ENCODE assay signal across 8 mouse cellular contexts in the genomic region with DNA sequence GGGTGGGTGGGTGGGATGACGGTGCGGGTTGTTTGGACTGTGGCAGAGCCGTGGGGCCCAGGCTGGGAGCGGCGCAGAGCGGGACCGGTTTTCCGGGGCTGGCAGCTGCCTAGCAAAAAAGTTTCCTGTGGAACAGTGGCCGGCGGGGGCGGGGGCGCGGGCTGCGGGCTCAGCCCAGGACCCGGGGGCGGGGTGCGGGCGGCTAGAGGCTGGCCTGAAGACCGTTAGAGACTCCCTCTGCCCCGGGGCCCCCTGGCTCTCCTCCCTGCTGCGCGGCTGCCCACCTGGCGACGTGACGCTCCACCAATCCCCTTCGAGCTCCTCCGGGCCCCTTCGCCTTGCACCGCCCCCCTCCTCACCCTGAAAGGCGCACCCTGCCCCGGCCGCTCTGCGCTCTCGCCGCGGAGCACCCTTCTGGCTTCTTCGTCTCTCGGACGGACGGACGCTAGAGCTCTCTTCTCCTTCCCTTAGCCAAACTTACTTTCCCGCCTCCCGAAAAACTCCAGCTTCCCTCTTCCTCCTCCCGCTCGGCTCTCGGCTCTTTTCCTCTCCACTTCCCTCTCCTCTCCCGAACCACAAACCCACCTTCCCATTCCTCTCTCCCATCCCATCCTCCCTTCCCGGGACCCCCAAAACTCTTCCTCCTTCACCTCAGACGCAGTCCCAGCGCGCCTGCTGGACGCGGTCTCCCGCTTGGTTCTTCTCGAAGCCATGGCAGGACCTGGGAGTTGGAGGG. TPM values are rescaled to one million over a fixed set of nuclear protein-coding genes. Genes with fewer than 3 reads are reported as not detected.
DNase-seq lines count a peak whose midpoint lies in the region; ATAC-seq lines count a peak whose summit lies in the region.

A gene (plus strand): TSS at position 390 of the 736 bp plus-strand sequence.

- no peaks in the 10 kb centered on the region for H3K4me1 ChIP-seq in heart, embryonic 12.5 days (replicated peaks)
- 0 out of 2 replicates have a peak, but pooled peaks cover 2% of the 10 kb centered on the region for H3K4me1 ChIP-seq in limb, embryonic 10.5 days
- H3K4me1 ChIP-seq in midbrain, embryonic 16.5 days (ENCODE audit: control insufficient read depth, insufficient read depth, low read length) = peaks cover 4% of the 10 kb centered on the region; the same call in 1 of the 2 replicates

- WGBS in heart, embryonic 12.5 days = 16% methylated on average over 46 of the region's 55 CpGs
- 20% methylated on average over 42 of the region's 55 CpGs for WGBS in limb, embryonic 10.5 days
- 26% methylated on average over 33 of the region's 55 CpGs for WGBS in midbrain, embryonic 16.5 days

- peak within 1 kb of the TSS; percentile 29 for H3K27ac ChIP-seq in heart, embryonic 12.5 days (ENCODE audit: poor library complexity, severe bottlenecking)
- H3K27ac ChIP-seq in limb, embryonic 10.5 days = peak within 1 kb of the TSS; percentile 80
- H3K27ac ChIP-seq in midbrain, embryonic 16.5 days (ENCODE audit: low read length) = no peak within 1 kb of the TSS

- H3K4me2 ChIP-seq in heart, embryonic 12.5 days = peak within 1 kb of the TSS; percentile 82
- peak within 1 kb of the TSS; percentile 87 for H3K4me2 ChIP-seq in midbrain, embryonic 16.5 days (ENCODE audit: low read length)

- peak within 1 kb of the TSS; percentile 58 for H3K9ac ChIP-seq in heart, embryonic 12.5 days
- H3K9ac ChIP-seq in midbrain, embryonic 16.5 days (ENCODE audit: low read depth, low read length) = peak within 1 kb of the TSS; percentile 46; the same call in 1 of the 2 replicates

- H3K9me3 ChIP-seq in heart, embryonic 12.5 days (replicated peaks) = no peaks in the 10 kb centered on the region
- H3K9me3 ChIP-seq in limb, embryonic 10.5 days (replicated peaks) = no peaks in the 10 kb centered on the region
- H3K9me3 ChIP-seq in midbrain, embryonic 16.5 days (replicated peaks; ENCODE audit: control insufficient read depth, low read length, poor library complexity, severe bottlenecking) = no peaks in the 10 kb centered on the region

- ATAC-seq in heart, embryonic 12.5 days (ENCODE audit: insufficient number of reproducible peaks, low FRiP score) = peak; percentile 91
- 0 out of 2 replicates have a peak, but pooled peaks have one; percentile 42 for ATAC-seq in midbrain, embryonic 16.5 days
- no peak for ATAC-seq in monocyte, adult 5-6 weeks (replicated peaks; ENCODE audit: insufficient number of reproducible peaks, low FRiP score, low TSS enrichment, poor library complexity, severe bottlenecking)

- no peaks in the 10 kb centered on the region for H3K36me3 ChIP-seq in heart, embryonic 12.5 days
- H3K36me3 ChIP-seq in limb, embryonic 10.5 days = no peaks in the 10 kb centered on the region
- no peaks in the 10 kb centered on the region for H3K36me3 ChIP-seq in midbrain, embryonic 16.5 days (ENCODE audit: control insufficient read depth, insufficient read depth, low read length)

- peak; percentile 13 for DNase-seq in adrenal gland, adult 2 months
- DNase-seq in adrenal gland, adult 8-10 months = no peak
- DNase-seq in embryo, embryonic 10.5 days (ENCODE audit: low spot score) = peak; percentile 21
- DNase-seq in limb, embryonic 10.5 days (ENCODE audit: low spot score) = peak; percentile 63
- DNase-seq in spleen, adult 18-20 months = no peak

- no peaks in the 10 kb centered on the region for H3K27me3 ChIP-seq in heart, embryonic 12.5 days (replicated peaks)
- H3K27me3 ChIP-seq in limb, embryonic 10.5 days (ENCODE audit: low read depth, poor library complexity, severe bottlenecking) = peaks cover 63% of the 10 kb centered on the region
- peaks cover 15% of the 10 kb centered on the region for H3K27me3 ChIP-seq in midbrain, embryonic 16.5 days (ENCODE audit: control insufficient read depth, insufficient read depth, low read depth, low read length)

- peak within 1 kb of the TSS; percentile 60 for H3K4me3 ChIP-seq in heart, embryonic 12.5 days
- peak within 1 kb of the TSS; percentile 55 for H3K4me3 ChIP-seq in limb, embryonic 10.5 days
- peak within 1 kb of the TSS; percentile 44 for H3K4me3 ChIP-seq in midbrain, embryonic 16.5 days (ENCODE audit: low read depth, low read length)

RNA-seq across cellular contexts. Expression of the gene that starts here (rescaled TPM):
- total RNA-seq in adrenal gland, adult 2 months (2021) = under 1 TPM; 0.35 to 0.46 TPM
- polyA plus RNA-seq in adrenal gland, adult 2 months (2012; rRNA removed) = 0.04 and 0.10 TPM in 2 replicates
- under 1 TPM; 0.18 to 0.56 (median 0.24) TPM for total RNA-seq in adrenal gland, adult 8-10 months (2022)
- polyA plus RNA-seq in heart, embryonic 12.5 days (2016; fragmentation: Nextera tagmentation; extraction: Ambion mirVana) = 57.6 and 59.9 TPM in 2 replicates
- polyA plus RNA-seq in limb, embryonic 10.5 days (2016; fragmentation: Nextera tagmentation; extraction: Ambion mirVana) = 9.3 and 16.1 TPM in 2 replicates
- 0.68 and 0.93 TPM in 2 replicates for polyA plus RNA-seq in midbrain, embryonic 16.5 days (2015; fragmentation: Nextera tagmentation; extraction: Ambion mirVana)
- total RNA-seq in monocyte, adult 5-6 weeks (2017) = not detected in 3 replicates

Comparison
In these comparisons a context has a peak if more than half of its experiments do, and no peak if none do; other contexts are left out.
1. Peak in DNase-seq in adrenal gland, adult 2 months; RNA of the gene not detected or under 1 TPM.
2. Peak in ATAC-seq, H3K4me3 ChIP-seq, H3K9ac ChIP-seq and H3K4me2 ChIP-seq in midbrain, embryonic 16.5 days; RNA of the gene not detected or under 1 TPM.
3. DNase-seq: peak in embryo, embryonic 10.5 days (single experiment) and limb, embryonic 10.5 days (single experiment); none in adrenal gland, adult 8-10 months (single experiment) and spleen, adult 18-20 months (0 of 2).
4. Peak in every context shown above with its lines, with median percentiles within 50 percentile points of each other: H3K4me3 ChIP-seq.